Mouse (Mus musculus) bone marrow macrophage, adult 2 months (primary cell): ENCODE data around the gene Lpcat2. TPM values are rescaled to one million over a fixed set of nuclear protein-coding genes. Genes with fewer than 3 reads are reported as not detected.

ENCODE experiments used
- H3K27ac ChIP-seq: 2 replicates; pipeline ENCODE4 v1.5.1; 2012; ENCODE audit warnings: low read depth, low read length; ENCODE audit not compliant: insufficient read depth
- H3K4me1 ChIP-seq: 2 replicates; pipeline ENCODE4 v1.6.1; 2012; ENCODE audit warnings: low read length; ENCODE audit not compliant: control insufficient read depth, insufficient read depth
- H3K4me3 ChIP-seq: 2 replicates; pipeline ENCODE4 v1.5.1; 2012; ENCODE audit warnings: mild to moderate bottlenecking, low read length, moderate library complexity; ENCODE audit not compliant: insufficient read depth
- CTCF ChIP-seq: IDR thresholded peaks from 2 replicates; pipeline ENCODE4 v1.5.1; 2012; ENCODE audit warnings: low read depth, mild to moderate bottlenecking, low read length, moderate library complexity
- POLR2A ChIP-seq: IDR thresholded peaks from 2 replicates; pipeline ENCODE4 v1.6.1; 2012; ENCODE audit warnings: mild to moderate bottlenecking, low read depth, low read length, borderline replicate concordance
- polyA plus RNA-seq: library from polyadenylated mRNA; stranded (reverse); fragments of >200 nt; gene quantifications from 2 replicates; pipeline ENCODE4 v1.2.4, GENCODE M21; 2012; ENCODE audit not compliant: missing spikeins, insufficient read depth, insufficient read length

Gene Lpcat2
- polyA plus RNA-seq, 1 experiment: 130 TPM

- TF ChIP-seq CTCF: no peak
- no peak for TF ChIP-seq POLR2A
- Histone ChIP-seq H3K4me3 (no peak within 1 kb of the TSS), H3K4me1 (no peaks in the 10 kb centered on the region), H3K27ac (no peak within 1 kb of the TSS)
Observed at GRCm38 (mm10) chr8:92959779-92960178, 104.6 kb downstream of the Lpcat2 start, which contains the start of gene Slc6a2. Gene Slc6a2 (plus strand): TSS chr8:92960079.

DNA sequence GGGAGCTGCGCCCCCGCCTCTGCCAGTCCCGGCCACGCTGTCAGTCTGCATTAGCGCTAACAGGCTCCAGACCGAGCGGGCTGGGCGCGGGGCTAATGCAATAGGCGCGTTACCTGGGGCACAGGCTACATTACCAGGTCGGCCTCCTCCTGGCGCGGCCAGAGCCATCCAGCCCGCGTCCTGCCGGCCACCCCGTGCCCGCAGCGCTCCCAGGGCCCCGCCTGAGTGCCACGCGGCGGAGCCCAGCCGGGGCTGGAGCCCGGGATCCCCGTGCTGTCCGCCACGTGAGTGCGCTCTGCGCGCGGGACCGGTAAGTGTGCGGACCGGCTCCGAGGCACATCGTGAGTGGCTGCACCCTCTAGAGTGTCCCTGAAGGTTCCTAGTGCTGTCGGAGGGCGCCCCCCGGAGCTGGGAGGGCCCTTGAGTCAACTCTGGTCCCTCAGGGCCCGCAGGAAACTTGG is 105.3 kb downstream of the Lpcat2 start:
- H3K27ac ChIP-seq: no peak overlapping the region
- no peaks in the 10 kb centered on the region for H3K4me1 ChIP-seq
- TF ChIP-seq POLR2A (no peak), CTCF (no peak)
- H3K4me3 ChIP-seq: no peak overlapping the region

- H3K4me3 ChIP-seq: no peak overlapping the region
Observed at GRCm38 (mm10) chr8:92961088-92961487, 105.9 kb downstream of the Lpcat2 start.

GRCm38 (mm10) chr8:92964556-92964955 is 109.4 kb downstream of the Lpcat2 start:
- TF ChIP-seq POLR2A: no peak
- TF ChIP-seq CTCF: no peak
- H3K4me3 ChIP-seq: no peak overlapping the region
- no peak overlapping the region for H3K27ac ChIP-seq
- H3K4me1 ChIP-seq: no peaks in the 10 kb centered on the region

More at GRCm38 (mm10) chr8:92961088-92961487, 105.9 kb downstream of the Lpcat2 start:
- TF ChIP-seq POLR2A (no peak), CTCF (no peak)
- Histone ChIP-seq H3K4me1 (no peaks in the 10 kb centered on the region), H3K27ac (no peak overlapping the region)

Other genes with a start within 250 kb of the Lpcat2 start
- not detected in 2 replicates for gene Irx6, start 181.1 kb upstream of the Lpcat2 start, polyA plus RNA-seq
- gene Mmp2, start 28.0 kb upstream of the Lpcat2 start, polyA plus RNA-seq: 0.75 and 2.5 TPM in 2 replicates
- gene Capns2, start 46.1 kb downstream of the Lpcat2 start, polyA plus RNA-seq: 2.8 and 4.9 TPM in 2 replicates
- not detected in 2 replicates for gene Slc6a2, start 104.7 kb downstream of the Lpcat2 start, polyA plus RNA-seq
- gene Ces1a, start 192.9 kb downstream of the Lpcat2 start, polyA plus RNA-seq: not detected in 2 replicates
- not detected in 2 replicates for gene Ces1b, start 224.7 kb downstream of the Lpcat2 start, polyA plus RNA-seq